Mouse (Mus musculus): ENCODE data around the gene Nisch.

The Nisch gene

GRCm38 (mm10) chr14:31129326-31130235 is 87.2 kb downstream of the Nisch start:
- peak; percentile 54 for DNase-seq

- peak; percentile 97 for DNase-seq
Measured at GRCm38 (mm10) chr14:31128826-31129219, 87.9 kb downstream of the Nisch start, which contains the start of gene Smim4. TSS of gene Smim4 (minus strand) at chr14:31128956.

- DNase-seq: no peak
Measured at GRCm38 (mm10) chr14:31128101-31128825, 88.5 kb downstream of the Nisch start.

DNA sequence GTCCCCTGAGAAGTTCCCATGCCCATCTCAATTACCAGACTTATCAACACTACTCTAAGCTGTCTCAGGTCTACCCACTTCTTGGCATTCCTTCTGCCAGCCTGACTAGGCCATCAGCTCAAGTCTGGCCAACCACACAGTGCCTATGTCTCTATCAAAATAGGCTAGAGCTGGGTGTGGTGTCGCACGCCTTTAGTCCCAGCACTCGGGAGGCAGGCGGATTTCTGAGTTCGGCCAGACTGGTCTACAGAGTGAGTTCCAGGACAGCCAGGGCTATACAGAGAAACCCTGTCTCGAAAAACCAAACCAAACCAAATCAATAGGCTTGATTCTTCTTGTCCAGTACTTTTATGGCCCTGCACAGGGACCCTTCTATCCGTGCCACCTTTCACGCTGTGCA is 89.9 kb downstream of the Nisch start:
- no peak for DNase-seq

- no peak for DNase-seq
Measured at GRCm38 (mm10) chr14:31125106-31126075, 91.4 kb downstream of the Nisch start.

All from cerebellum, adult 9-10 months (tissue).